Mouse (Mus musculus) left cerebral cortex, adult 8-10 months (tissue): ENCODE results near the gene Galnt17. TPM values are rescaled to one million over a fixed set of nuclear protein-coding genes. Genes with fewer than 3 reads are reported as not detected.

Experiments used
- DNase-seq, 2 experiments: peaks; one replicate each; pipeline ENCODE4 v3.0.0; 2022; ENCODE audit warnings: low spot score in 2 of 2
- total RNA-seq, 4 experiments: library from RNA; stranded (reverse); gene quantifications; 2 replicates each; pipeline ENCODE4 v1.2.4; 2022

Galnt17 gene
- total RNA-seq, 4 experiments from 2014 or later = 33.1 to 35.1 (median 33.9) TPM

- DNase-seq = peak in 1 of 2 experiments; percentile 37
Observed at GRCm38 (mm10) chr5:131134809-131135208, 173.5 kb downstream of the Galnt17 start.

DNA sequence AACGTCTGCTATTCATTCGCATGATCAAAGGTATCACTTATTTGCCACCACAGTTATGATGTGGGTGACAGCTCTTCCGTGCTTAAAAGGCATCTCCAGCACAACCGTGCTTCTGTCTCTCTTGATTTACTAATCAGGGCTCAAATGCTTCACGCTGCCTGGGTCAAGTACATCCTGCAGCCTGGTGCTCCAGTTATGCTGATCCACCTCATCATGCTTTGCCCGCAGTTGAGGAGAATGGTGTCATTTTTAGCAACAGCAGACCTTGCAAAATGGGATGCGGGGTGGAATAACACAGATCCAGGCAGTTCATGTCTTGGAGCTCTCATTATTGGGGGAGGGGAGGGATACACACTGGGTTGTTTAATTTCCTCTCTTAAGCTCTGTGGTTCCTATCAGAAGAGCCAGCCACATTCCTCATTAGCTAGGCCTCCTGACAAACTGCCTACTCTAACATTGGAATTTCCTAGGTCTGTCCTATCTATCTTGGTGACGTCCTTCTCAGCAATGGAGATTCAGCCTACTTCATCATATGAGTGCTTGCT, 187.9 kb downstream of the Galnt17 start:
- no peak for DNase-seq

GRCm38 (mm10) chr5:131119896-131120295, 188.4 kb downstream of the Galnt17 start:
- DNase-seq = no peak

GRCm38 (mm10) chr5:131117391-131118040, 190.8 kb downstream of the Galnt17 start:
- DNase-seq = no peak

GRCm38 (mm10) chr5:131113850-131114470, 194.3 kb downstream of the Galnt17 start:
- peak in 1 of 2 experiments; percentile 54 for DNase-seq

DNA sequence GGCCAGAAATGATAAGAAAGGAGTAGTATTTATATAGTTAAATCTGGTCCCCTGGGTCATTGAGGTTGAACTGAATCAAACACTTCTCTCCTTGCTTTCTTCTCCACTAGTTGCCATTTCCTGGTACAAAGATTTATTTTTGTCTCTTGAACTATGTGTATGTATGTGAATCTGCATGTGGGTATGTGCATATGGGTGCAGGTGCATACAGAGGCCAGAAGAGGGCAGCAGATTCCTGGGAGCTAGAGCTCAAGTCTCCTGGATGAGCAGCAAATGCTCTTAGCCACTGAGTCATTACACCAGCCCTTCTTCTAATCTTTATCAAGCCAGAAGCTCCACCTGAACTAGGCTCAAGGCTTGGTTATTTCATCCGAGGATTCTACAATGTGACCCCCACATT, 201.1 kb downstream of the Galnt17 start:
- no peak for DNase-seq

DNA sequence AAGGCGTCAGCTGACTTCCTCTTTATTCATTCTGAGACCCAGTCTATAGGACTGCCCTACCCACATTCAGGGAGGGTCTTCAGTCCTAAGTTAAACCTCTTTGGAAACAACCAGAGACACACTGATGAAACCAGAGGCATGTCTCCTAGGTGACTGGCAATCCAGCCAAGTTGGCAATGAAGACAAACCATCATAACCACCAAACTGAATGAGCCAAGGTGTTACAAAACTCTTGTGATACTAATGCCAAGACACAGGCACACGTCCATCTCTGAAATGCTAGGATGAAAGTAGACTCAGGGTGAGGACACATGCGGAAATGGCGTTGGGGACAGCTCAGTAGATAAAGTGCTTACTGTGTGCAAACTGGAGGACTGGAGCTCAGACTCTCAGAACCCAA, 211.5 kb downstream of the Galnt17 start:
- no peak for DNase-seq

DNA sequence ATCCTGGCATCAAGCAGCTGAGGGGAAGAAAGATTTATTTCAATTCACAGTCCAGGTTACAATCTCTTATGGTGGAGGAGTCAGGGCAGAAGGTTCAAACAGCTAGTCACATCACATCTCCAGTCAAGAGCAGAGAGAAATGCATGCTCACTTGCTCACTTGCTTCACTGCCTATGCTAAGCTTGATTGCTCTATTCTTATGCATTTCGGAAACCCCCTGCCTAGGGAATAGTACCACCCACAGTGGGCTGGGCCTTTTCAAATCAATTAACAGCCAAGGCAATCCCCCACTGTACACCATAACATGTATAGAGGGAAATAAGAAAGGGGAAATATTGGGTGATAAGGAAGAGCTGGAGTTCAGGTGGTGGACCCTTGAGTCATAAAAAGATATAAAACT, 212.7 kb downstream of the Galnt17 start:
- DNase-seq = no peak

GRCm38 (mm10) chr5:131094771-131095170, 213.5 kb downstream of the Galnt17 start:
- no peak for DNase-seq

GRCm38 (mm10) chr5:131094138-131094537, 214.2 kb downstream of the Galnt17 start:
- DNase-seq = no peak

DNA sequence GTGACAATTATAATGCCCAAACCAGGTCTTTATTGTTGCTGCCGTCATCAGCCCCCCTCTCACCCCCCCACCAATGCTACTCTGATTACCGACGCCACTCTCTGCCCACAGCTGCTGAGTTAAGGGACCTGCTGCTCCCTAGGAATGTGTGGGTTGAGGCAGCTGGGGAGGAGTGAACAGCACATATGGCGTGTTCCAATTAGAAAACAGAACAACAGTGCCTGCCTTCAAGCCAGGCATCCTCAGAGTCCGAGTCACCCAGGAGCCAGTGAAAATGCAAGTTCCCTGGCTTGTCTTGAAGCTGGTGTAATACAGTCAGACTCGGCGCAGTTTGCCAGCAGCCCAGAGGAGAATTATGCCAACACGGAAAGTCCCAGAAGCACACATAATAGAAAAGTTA, 218.4 kb downstream of the Galnt17 start:
- DNase-seq = peak; percentile 13 to 71

GRCm38 (mm10) chr5:131088866-131089265, 219.4 kb downstream of the Galnt17 start:
- DNase-seq = no peak

DNA sequence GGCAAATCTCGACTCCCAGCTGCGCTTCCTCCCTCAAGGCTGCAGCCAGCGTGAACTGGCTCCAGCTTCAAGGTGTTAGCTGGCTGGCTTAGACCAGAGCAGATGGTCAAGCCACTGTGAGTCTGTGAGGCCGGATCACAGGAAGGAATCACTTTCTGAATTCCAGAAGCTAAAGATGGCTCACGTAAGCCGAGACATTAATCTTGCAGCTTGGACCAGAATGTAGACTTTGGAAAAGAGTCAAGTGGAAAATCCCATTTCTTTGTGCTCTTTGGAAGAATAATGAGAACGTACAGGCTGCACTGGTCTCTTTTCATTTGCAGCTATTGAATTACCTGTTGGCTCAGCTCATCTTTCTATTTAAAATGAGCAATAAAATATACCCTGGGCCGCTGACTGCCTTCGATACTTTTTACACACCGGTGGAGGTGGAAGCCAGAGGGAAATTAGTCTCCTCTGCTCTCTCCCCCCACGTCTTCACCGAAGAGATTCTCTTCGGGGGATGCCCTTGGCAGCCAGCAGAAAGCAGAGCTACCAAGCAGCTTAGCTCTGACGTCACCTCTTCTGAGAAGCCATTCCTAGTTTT, 225.1 kb downstream of the Galnt17 start:
- DNase-seq = peak in 1 of 2 experiments; percentile 29

GRCm38 (mm10) chr5:131077682-131078081, 230.6 kb downstream of the Galnt17 start:
- DNase-seq = no peak

DNA sequence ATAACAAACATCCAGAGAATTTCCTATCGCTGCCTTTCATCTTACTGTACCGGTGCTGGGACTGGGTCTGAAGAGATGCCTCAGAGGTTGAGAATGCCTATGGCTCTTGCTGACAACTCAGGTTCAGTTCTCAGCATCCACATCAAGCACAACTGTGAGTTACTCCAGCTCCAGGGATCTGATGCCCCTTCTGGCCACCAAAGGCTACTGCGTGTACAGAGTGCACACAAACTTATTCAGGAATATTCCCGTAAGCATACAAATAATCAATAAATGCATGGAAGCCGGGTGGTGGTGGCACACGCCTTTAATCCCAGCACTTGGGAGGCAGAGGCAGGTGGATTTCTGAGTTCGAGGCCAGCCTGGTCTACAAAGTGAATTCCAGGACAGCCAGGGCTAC, 232.5 kb downstream of the Galnt17 start:
- DNase-seq = no peak

GRCm38 (mm10) chr5:131074295-131074694, 234.0 kb downstream of the Galnt17 start:
- DNase-seq = no peak

- peak; percentile 23 to 62 for DNase-seq
Observed at GRCm38 (mm10) chr5:131065174-131065573, 243.1 kb downstream of the Galnt17 start.

GRCm38 (mm10) chr5:131048505-131048904, 259.8 kb downstream of the Galnt17 start:
- DNase-seq = no peak

DNA sequence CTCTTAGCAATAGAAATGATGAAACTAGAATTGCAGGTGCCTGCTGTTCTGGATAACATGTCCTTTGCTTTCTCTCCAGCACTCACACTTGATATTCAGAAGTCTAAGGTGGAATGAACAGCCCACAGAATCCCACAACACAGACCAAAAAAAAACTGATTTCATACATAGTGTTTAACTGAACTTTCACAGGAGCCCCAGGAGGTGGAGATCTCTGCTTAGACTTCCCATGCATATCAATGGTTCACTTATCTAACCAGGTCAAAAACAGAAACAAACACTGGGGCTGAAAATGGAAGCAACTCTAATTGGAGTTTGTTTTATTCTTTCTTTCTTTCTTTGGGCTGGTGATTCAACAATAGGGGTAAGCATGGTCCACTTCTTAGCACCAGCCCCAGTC, 265.2 kb downstream of the Galnt17 start:
- no peak for DNase-seq

GRCm38 (mm10) chr5:131040441-131040840, 267.9 kb downstream of the Galnt17 start:
- no peak for DNase-seq

GRCm38 (mm10) chr5:131039611-131040313, 268.5 kb downstream of the Galnt17 start:
- no peak for DNase-seq

DNA sequence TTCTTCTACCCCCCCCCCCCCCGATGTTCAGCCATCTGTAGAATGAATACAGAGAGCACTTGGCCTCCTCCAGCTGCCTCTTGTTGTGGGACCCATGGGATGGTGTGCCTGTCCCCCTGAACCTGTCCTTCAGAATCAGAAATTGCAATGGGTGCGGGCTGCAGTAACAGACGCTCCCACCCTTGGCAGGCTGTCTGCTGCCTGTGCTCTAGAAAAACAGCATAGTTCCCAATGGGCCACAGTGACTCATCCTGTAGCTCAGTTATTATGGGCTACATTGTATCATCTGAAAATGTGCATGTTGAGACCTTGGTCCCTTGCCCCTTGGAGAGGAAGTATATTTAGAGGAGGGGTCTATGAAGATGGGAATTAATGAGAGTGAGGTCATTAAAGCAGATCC, 283.8 kb downstream of the Galnt17 start:
- DNase-seq = no peak
